Mouse (Mus musculus) myocyte (in vitro differentiated cells): ENCODE data around the gene Gtf3c4. TPM values are rescaled to one million over a fixed set of nuclear protein-coding genes. Genes with fewer than 3 reads are reported as not detected.

Source experiments
- H3K27me3 ChIP-seq: one replicate; pipeline ENCODE4 v1.6.1; 2011; ENCODE audit not compliant: control insufficient read depth, insufficient read depth, insufficient read length
- H3K36me3 ChIP-seq: one replicate; pipeline ENCODE4 v1.6.1; 2011; ENCODE audit not compliant: control insufficient read depth, insufficient read depth
- H3K4me2 ChIP-seq: one replicate; pipeline ENCODE4 v1.6.1; 2011; ENCODE audit warnings: low read depth, control low read depth
- H3K4me3 ChIP-seq: one replicate; pipeline ENCODE4 v1.5.1; 2011; ENCODE audit warnings: mild to moderate bottlenecking, control low read depth, moderate library complexity
- H3K79me2 ChIP-seq: one replicate; pipeline ENCODE4 v1.6.1; 2011; ENCODE audit not compliant: control insufficient read depth, insufficient read depth
- H3ac ChIP-seq: one replicate; pipeline ENCODE4 v1.6.1; 2011; ENCODE audit not compliant: control insufficient read depth, insufficient read length
- CEBPB ChIP-seq: IDR thresholded peaks from 2 replicates; pipeline ENCODE4 v1.6.1; 2011; ENCODE audit warnings: mild to moderate bottlenecking, moderate library complexity; ENCODE audit not compliant: poor library complexity, insufficient read depth, severe bottlenecking
- E2F4 ChIP-seq: IDR thresholded peaks from one replicate; pipeline ENCODE4 v1.6.1; 2011; ENCODE audit warnings: mild to moderate bottlenecking, control low read depth, moderate library complexity; ENCODE audit not compliant: insufficient read depth
- MAX ChIP-seq: IDR thresholded peaks from one replicate; pipeline ENCODE4 v1.6.1; 2011; ENCODE audit warnings: low read depth, mild to moderate bottlenecking, control low read depth
- MYOD1 ChIP-seq, 3 experiments: IDR thresholded peaks; one replicate each; pipeline ENCODE4 v1.6.1; 2011; ENCODE audit warnings: control low read depth in 2 of 3, low read depth in 2 of 3, mild to moderate bottlenecking in 2 of 3, moderate library complexity in 1 of 3; ENCODE audit not compliant: insufficient read length in 2 of 3, control insufficient read depth in 1 of 3
- MYOG ChIP-seq, 3 experiments: IDR thresholded peaks; one replicate each; pipeline ENCODE4 v1.6.1; 2011; ENCODE audit warnings: control low read depth in 2 of 3, low read depth in 2 of 3, mild to moderate bottlenecking in 2 of 3; ENCODE audit not compliant: insufficient read length in 2 of 3, control insufficient read depth in 1 of 3, insufficient read depth in 1 of 3
- POLR2A ChIP-seq: IDR thresholded peaks from one replicate; pipeline ENCODE4 v1.6.1; 2011; ENCODE audit warnings: low read depth, mild to moderate bottlenecking, control low read depth, moderate library complexity; ENCODE audit not compliant: insufficient read length
- POLR2AphosphoS2 ChIP-seq: IDR thresholded peaks from one replicate; pipeline ENCODE4 v1.6.1; 2011; ENCODE audit warnings: low read depth, control low read depth; ENCODE audit not compliant: insufficient read length
- REST ChIP-seq: IDR thresholded peaks from one replicate; pipeline ENCODE4 v1.6.1; 2011; ENCODE audit warnings: mild to moderate bottlenecking, control low read depth, moderate library complexity; ENCODE audit not compliant: insufficient read depth, insufficient read length
- SRF ChIP-seq: IDR thresholded peaks from one replicate; pipeline ENCODE4 v1.6.1; 2011; ENCODE audit warnings: low read depth; ENCODE audit not compliant: control insufficient read depth, insufficient read length
- TCF12 ChIP-seq: IDR thresholded peaks from one replicate; pipeline ENCODE4 v1.6.1; 2011; ENCODE audit warnings: mild to moderate bottlenecking, control low read depth; ENCODE audit not compliant: poor library complexity, insufficient read depth, severe bottlenecking
- TCF3 ChIP-seq: IDR thresholded peaks from one replicate; pipeline ENCODE4 v1.6.1; 2011; ENCODE audit warnings: low read depth, control low read depth; ENCODE audit not compliant: insufficient read length
- USF1 ChIP-seq: IDR thresholded peaks from one replicate; pipeline ENCODE4 v1.6.1; 2011; ENCODE audit warnings: low read depth, mild to moderate bottlenecking, control low read depth, moderate library complexity
- polyA plus RNA-seq: library from polyadenylated mRNA; unstranded; fragments of >200 nt; fragmentation: generic; extraction: Trizol; gene quantifications from one replicate; pipeline ENCODE4 v1.2.1, GENCODE M21; 2012; ENCODE audit warnings: missing spikeins

The Gtf3c4 gene
- polyA plus RNA-seq, 1 experiment = 26.9 TPM

DNA sequence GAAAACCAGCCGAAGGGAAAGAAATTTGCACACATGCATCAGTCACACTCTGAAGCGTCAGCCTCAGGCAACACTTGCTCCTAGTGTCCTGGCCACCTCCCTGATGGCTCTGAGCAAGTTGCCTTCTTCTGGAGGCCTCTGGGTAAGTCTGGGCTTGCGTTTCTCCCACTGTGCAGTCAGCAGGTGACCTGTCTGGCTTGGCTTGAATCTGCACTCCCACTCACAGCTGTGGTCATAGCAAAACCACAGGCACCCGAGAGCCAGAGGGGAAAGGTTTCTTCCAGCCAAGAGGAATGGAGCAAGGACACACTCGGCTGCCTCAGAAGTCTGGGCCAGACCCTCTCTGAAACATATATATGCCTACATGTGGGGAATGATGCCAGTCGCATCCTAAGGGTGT is 31.3 kb downstream of the Gtf3c4 start:
- peak overlapping the region; percentile 49 for H3K4me2 ChIP-seq
- TF ChIP-seq TCF12 (peak; percentile 43), MYOG (IDR thresholded peaks at IDR 0.05; ENCODE audit: control insufficient read depth in 1 of 3, insufficient read depth in 1 of 3, insufficient read length in 2 of 3, low read depth in 2 of 3) (peak; percentile 40 to 88 (median 41)), REST (no peak), POLR2AphosphoS2 (no peak), TCF3 (no peak), MAX (no peak), CEBPB (no peak), SRF (no peak), E2F4 (no peak), POLR2A (no peak), MYOD1 (IDR thresholded peaks at IDR 0.05; ENCODE audit: control insufficient read depth in 1 of 3, insufficient read length in 2 of 3, low read depth in 2 of 3) (peak in 2 of 3 experiments; percentile 87 to 95), USF1 (no peak)
- H3K4me3 ChIP-seq = no peak overlapping the region
- no peaks in the 10 kb centered on the region for H3K79me2 ChIP-seq
- no peak overlapping the region for H3ac ChIP-seq
- peaks cover 24% of the 10 kb centered on the region for H3K27me3 ChIP-seq
- H3K36me3 ChIP-seq = no peaks in the 10 kb centered on the region

DNA sequence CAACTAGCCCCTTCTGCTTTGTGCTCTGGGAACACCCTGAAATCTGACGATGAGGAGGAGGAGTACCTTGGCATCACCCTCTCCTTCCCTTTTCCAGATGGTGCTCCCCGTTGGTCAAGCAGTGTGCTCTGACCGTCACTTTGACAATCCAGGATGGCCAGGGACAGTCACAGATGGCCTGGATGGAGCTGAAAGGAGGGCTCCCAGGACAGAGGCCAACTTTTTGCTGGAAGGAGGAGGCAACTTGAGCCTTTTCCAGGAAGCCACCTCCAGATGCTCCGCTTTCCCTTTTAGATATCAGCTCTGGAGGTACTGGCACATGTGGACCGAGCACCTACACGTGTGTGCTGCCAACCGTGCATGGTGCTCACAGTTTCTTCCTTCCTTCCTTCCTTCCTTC is 36.8 kb downstream of the Gtf3c4 start:
- TF ChIP-seq MYOG (IDR thresholded peaks at IDR 0.05; ENCODE audit: control insufficient read depth in 1 of 3, insufficient read depth in 1 of 3, insufficient read length in 2 of 3, low read depth in 2 of 3) = no peak
- no peak for TF ChIP-seq E2F4
- no peak for TF ChIP-seq MYOD1 (IDR thresholded peaks at IDR 0.05; ENCODE audit: control insufficient read depth in 1 of 3, insufficient read length in 2 of 3, low read depth in 2 of 3)
- TF ChIP-seq TCF12 = no peak
- TF ChIP-seq MAX = no peak
- TF ChIP-seq REST = no peak
- TF ChIP-seq SRF = no peak
- TF ChIP-seq TCF3 = no peak
- no peak for TF ChIP-seq USF1
- no peak for TF ChIP-seq POLR2AphosphoS2
- no peak for TF ChIP-seq CEBPB
- TF ChIP-seq POLR2A = no peak
- H3K36me3 ChIP-seq = no peaks in the 10 kb centered on the region
- no peaks in the 10 kb centered on the region for H3K79me2 ChIP-seq
- no peak overlapping the region for H3K4me3 ChIP-seq
- peaks cover 56% of the 10 kb centered on the region for H3K27me3 ChIP-seq
- H3K4me2 ChIP-seq = no peak overlapping the region
- H3ac ChIP-seq = no peak overlapping the region

DNA sequence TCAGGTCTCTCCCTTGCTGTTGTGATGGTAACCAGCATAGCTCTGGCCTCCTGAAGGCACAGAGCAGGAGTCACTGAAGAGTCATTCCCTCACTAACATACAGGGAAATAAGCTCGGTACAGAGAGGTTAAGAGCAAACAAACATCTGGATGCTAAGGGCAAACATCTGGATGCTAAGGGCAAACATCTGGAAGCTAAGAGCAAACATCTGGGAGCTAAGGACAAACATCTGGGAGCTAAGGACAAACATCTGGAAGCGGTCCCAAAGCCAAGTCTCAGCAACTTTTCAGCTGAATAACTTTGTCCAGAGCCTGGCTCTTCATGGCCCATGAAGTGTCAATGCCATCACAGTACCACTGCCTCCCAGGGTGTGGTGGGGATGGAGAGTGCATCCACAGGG is 40.6 kb downstream of the Gtf3c4 start:
- Histone ChIP-seq H3K79me2 (no peaks in the 10 kb centered on the region), H3ac (no peak overlapping the region), H3K4me3 (no peak overlapping the region), H3K4me2 (no peak overlapping the region), H3K27me3 (peaks cover 64% of the 10 kb centered on the region), H3K36me3 (no peaks in the 10 kb centered on the region)
- no peak for TF ChIP-seq POLR2A
- no peak for TF ChIP-seq SRF
- TF ChIP-seq USF1 = no peak

DNA sequence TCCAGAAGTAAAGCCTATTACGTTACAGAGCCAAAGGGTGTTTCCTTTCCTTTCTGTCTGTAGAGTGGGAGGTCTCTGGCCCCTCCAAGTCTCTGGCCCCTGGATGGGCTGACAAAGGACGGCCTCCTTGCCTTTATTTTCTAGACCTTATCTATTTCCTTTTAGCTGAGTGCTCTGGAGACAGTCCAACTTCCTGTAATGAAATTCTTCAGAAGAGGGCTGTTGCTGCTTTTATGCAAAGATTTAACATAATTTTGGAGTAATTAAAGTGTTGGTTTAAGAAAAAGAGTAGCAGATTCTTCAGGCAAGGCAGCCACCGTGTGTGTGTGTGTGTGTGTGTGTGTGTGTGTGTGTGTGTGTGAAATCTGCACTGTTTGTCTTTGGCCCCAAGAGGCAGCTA is 41.8 kb downstream of the Gtf3c4 start:
- H3K4me3 ChIP-seq = no peak overlapping the region
- H3K79me2 ChIP-seq = no peaks in the 10 kb centered on the region
- TF ChIP-seq SRF = no peak
- no peak for TF ChIP-seq E2F4
- TF ChIP-seq TCF12 = no peak
- H3K4me2 ChIP-seq = no peak overlapping the region
- no peak overlapping the region for H3ac ChIP-seq
- peaks cover 62% of the 10 kb centered on the region for H3K27me3 ChIP-seq
- H3K36me3 ChIP-seq = no peaks in the 10 kb centered on the region

DNA sequence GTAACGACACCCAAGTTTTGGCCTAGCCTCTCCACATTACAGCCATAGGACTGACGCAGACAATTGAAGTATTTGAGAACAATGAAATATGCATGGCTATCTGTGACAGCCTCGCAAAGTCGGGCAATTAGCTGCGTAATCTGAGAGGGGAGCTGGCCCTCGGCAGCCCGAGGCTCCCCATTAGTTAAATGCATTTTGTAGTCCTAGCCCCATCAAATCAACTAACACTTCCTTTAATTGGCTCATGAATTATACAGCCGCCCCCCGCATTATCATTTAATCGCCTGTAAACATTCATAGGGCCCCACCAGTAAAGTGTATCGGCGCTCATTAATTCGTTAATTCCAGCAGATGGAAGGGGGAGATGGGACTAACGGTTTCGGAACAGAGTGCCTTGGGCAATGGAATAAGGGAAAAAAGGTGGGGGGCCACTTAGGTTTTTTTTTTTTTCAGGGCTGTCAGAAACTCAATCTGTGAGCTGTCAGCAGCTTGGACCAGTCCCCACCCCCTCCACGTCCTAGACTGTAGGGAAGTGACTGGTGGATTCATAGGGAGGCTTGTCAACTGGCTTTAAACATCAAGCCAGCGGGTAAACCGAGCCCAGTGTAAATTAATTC is 42.6 kb downstream of the Gtf3c4 start:
- no peaks in the 10 kb centered on the region for H3K79me2 ChIP-seq
- H3K27me3 ChIP-seq = peaks cover 58% of the 10 kb centered on the region
- no peaks in the 10 kb centered on the region for H3K36me3 ChIP-seq
- no peak overlapping the region for H3ac ChIP-seq
- no peak overlapping the region for H3K4me3 ChIP-seq
- TF ChIP-seq E2F4 (no peak), SRF (no peak), CEBPB (no peak), POLR2AphosphoS2 (no peak), USF1 (no peak), TCF3 (no peak), REST (no peak), MYOD1 (IDR thresholded peaks at IDR 0.05; ENCODE audit: control insufficient read depth in 1 of 3, insufficient read length in 2 of 3, low read depth in 2 of 3) (no peak), POLR2A (no peak), TCF12 (no peak), MAX (no peak), MYOG (IDR thresholded peaks at IDR 0.05; ENCODE audit: control insufficient read depth in 1 of 3, insufficient read depth in 1 of 3, insufficient read length in 2 of 3, low read depth in 2 of 3) (no peak)
- no peak overlapping the region for H3K4me2 ChIP-seq
